In the genomic region with DNA sequence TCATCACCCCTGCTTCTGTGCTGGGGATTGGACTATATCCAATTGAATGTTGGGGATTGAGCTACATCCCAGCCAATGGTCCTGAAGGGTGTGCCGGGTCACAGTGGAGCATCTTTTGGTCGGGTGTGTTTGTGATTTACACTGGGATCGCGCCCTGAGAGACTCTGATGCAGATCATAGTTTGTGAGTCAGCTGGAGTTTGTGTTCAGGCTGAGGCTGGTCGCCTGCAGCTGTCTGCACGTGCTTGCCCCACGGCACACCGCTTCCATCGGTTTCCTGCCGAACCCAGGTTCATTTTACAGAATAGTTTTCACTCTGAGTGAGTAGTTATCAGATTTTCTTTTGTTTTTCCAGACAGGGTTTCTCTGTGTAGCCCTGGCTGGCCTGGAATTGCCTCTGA, we compare ENCODE assay signal across 15 mouse cellular contexts. TPM values are rescaled to one million over a fixed set of nuclear protein-coding genes. Genes with fewer than 3 reads are reported as not detected.
DNase-seq lines count a peak whose midpoint lies in the region; ATAC-seq and TF ChIP-seq lines count a peak whose summit lies in the region.
"Had no signal": no experiment of that assay in that cellular context is flagged by ENCODE, and none has a peak within 500 bp of the region (broad histone marks: within the 10 kb centered on the region; RNA-seq: fewer than 3 reads in every experiment).

No protein-coding gene starts in this region.

- peaks cover 27% of the 10 kb centered on the region for H3K36me3 ChIP-seq in forebrain, embryonic 13.5 days (ENCODE audit: poor library complexity, severe bottlenecking)
- peaks cover 6% of the 10 kb centered on the region; the same call in 1 of the 2 replicates for H3K36me3 ChIP-seq in forebrain, embryonic 14.5 days (ENCODE audit: control insufficient read depth, insufficient read depth, low read length)
- no peaks in the 10 kb centered on the region for H3K36me3 ChIP-seq in hindbrain, postnatal 0 days (ENCODE audit: insufficient read depth, low read length)
- H3K36me3 ChIP-seq in hindbrain, embryonic 16.5 days (ENCODE audit: control insufficient read depth, insufficient read depth, low read length), result no peaks in the 10 kb centered on the region
- H3K36me3 ChIP-seq in embryonic facial prominence, embryonic 13.5 days, result peaks cover 16% of the 10 kb centered on the region

- no peak for DNase-seq in forebrain, embryonic 14.5 days (ENCODE audit: low spot score)
- DNase-seq in hindbrain, postnatal 0 days (ENCODE audit: low spot score), result no peak
- no peak for DNase-seq in urinary bladder, adult 18-20 months (ENCODE audit: low spot score in 2 of 2)
- no peak for DNase-seq in adipocyte (ENCODE audit: low spot score)
- DNase-seq: adrenal gland, adult 8-10 months; cerebellum, postnatal 36 days; lung, postnatal 36 days had no signal

- H3K4me3 ChIP-seq in forebrain, embryonic 13.5 days, result no peak overlapping the region
- H3K4me3 ChIP-seq in forebrain, embryonic 14.5 days (ENCODE audit: low read depth, low read length), result no peak overlapping the region
- H3K4me3 ChIP-seq in hindbrain, postnatal 0 days (ENCODE audit: low read length), result no peak overlapping the region
- no peak overlapping the region for H3K4me3 ChIP-seq in hindbrain, embryonic 16.5 days (ENCODE audit: low read length)
- H3K4me3 ChIP-seq in embryonic facial prominence, embryonic 13.5 days, result no peak overlapping the region
- peak overlapping the region; percentile 9 for H3K4me3 ChIP-seq in olfactory bulb, adult 2 months (ENCODE audit: insufficient read depth, low read depth, low read length)
- H3K4me3 ChIP-seq: kidney, embryonic 15.5 days; liver, embryonic 15.5 days had no signal

- no peak overlapping the region for H3K4me2 ChIP-seq in forebrain, embryonic 13.5 days
- H3K4me2 ChIP-seq in forebrain, embryonic 14.5 days (ENCODE audit: low read length), result no peak overlapping the region
- no peak overlapping the region for H3K4me2 ChIP-seq in hindbrain, postnatal 0 days (ENCODE audit: low read depth, low read length)
- H3K4me2 ChIP-seq in hindbrain, embryonic 16.5 days (ENCODE audit: low read length), result no peak overlapping the region
- no peak overlapping the region for H3K4me2 ChIP-seq in embryonic facial prominence, embryonic 13.5 days
- H3K4me2 ChIP-seq: kidney, embryonic 15.5 days; liver, embryonic 15.5 days; midbrain, embryonic 11.5 days had no signal

- TF ChIP-seq POLR2A in olfactory bulb, adult 2 months (IDR thresholded peaks at IDR 0.05; ENCODE audit: insufficient read depth, low read depth, low read length), result no peak

- H3K9me3 ChIP-seq in forebrain, embryonic 13.5 days (replicated peaks), result no peaks in the 10 kb centered on the region
- H3K9me3 ChIP-seq in forebrain, embryonic 14.5 days (replicated peaks; ENCODE audit: control insufficient read depth, low read length), result no peaks in the 10 kb centered on the region
- H3K9me3 ChIP-seq in hindbrain, postnatal 0 days (ENCODE audit: low read length), result no peaks in the 10 kb centered on the region
- H3K9me3 ChIP-seq in hindbrain, embryonic 16.5 days (ENCODE audit: control insufficient read depth, low read length), result no peaks in the 10 kb centered on the region
- H3K9me3 ChIP-seq in embryonic facial prominence, embryonic 13.5 days, result no peaks in the 10 kb centered on the region
- H3K9me3 ChIP-seq: kidney, embryonic 15.5 days; liver, embryonic 15.5 days had no signal

- H3K27me3 ChIP-seq in forebrain, embryonic 13.5 days, result no peaks in the 10 kb centered on the region
- no peaks in the 10 kb centered on the region for H3K27me3 ChIP-seq in forebrain, embryonic 14.5 days (replicated peaks; ENCODE audit: control insufficient read depth, insufficient read depth, low read length)
- no peaks in the 10 kb centered on the region for H3K27me3 ChIP-seq in hindbrain, postnatal 0 days (ENCODE audit: insufficient read depth, low read length)
- H3K27me3 ChIP-seq in hindbrain, embryonic 16.5 days (replicated peaks; ENCODE audit: control insufficient read depth, insufficient read depth, low read length), result no peaks in the 10 kb centered on the region
- H3K27me3 ChIP-seq in embryonic facial prominence, embryonic 13.5 days, result no peaks in the 10 kb centered on the region
- H3K27me3 ChIP-seq: kidney, embryonic 15.5 days; liver, embryonic 15.5 days had no signal

- H3K27ac ChIP-seq in forebrain, embryonic 13.5 days, result peak overlapping the region; percentile 15; the same call in 1 of the 2 replicates
- H3K27ac ChIP-seq in forebrain, embryonic 14.5 days (ENCODE audit: low read depth, low read length), result no peak overlapping the region
- H3K27ac ChIP-seq in hindbrain, postnatal 0 days, result peak overlapping the region; percentile 27; the same call in 1 of the 2 replicates
- H3K27ac ChIP-seq in hindbrain, embryonic 16.5 days (ENCODE audit: low read depth, low read length), result no peak overlapping the region
- peak overlapping the region; percentile 56 for H3K27ac ChIP-seq in embryonic facial prominence, embryonic 13.5 days
- H3K27ac ChIP-seq in olfactory bulb, adult 2 months (ENCODE audit: insufficient read depth, low read depth, low read length), result peak overlapping the region; percentile 90
- H3K27ac ChIP-seq: kidney, embryonic 15.5 days; liver, embryonic 15.5 days had no signal

- 77% methylated on average over 10 of the region's 10 CpGs for WGBS in forebrain, embryonic 13.5 days
- 83% methylated on average over 10 of the region's 10 CpGs for WGBS in forebrain, embryonic 14.5 days
- WGBS in hindbrain, postnatal 0 days, result 73% methylated on average over 10 of the region's 10 CpGs
- 73% methylated on average over 10 of the region's 10 CpGs for WGBS in hindbrain, embryonic 16.5 days
- 33% methylated on average over 10 of the region's 10 CpGs for WGBS in embryonic facial prominence, embryonic 13.5 days
- 15% methylated on average over 10 of the region's 10 CpGs for WGBS in olfactory bulb, adult 2 months

- no peak overlapping the region for H3K9ac ChIP-seq in forebrain, embryonic 13.5 days
- H3K9ac ChIP-seq in forebrain, embryonic 14.5 days (ENCODE audit: low read length), result no peak overlapping the region
- H3K9ac ChIP-seq in hindbrain, postnatal 0 days (replicated peaks; ENCODE audit: low read length), result no peak overlapping the region
- no peak overlapping the region for H3K9ac ChIP-seq in hindbrain, embryonic 16.5 days (ENCODE audit: low read depth, low read length)
- no peak overlapping the region for H3K9ac ChIP-seq in embryonic facial prominence, embryonic 13.5 days
- H3K9ac ChIP-seq: kidney, embryonic 15.5 days; liver, embryonic 15.5 days had no signal

- H3K4me1 ChIP-seq in forebrain, embryonic 13.5 days, result peaks cover 73% of the 10 kb centered on the region
- peaks cover 20% of the 10 kb centered on the region for H3K4me1 ChIP-seq in forebrain, embryonic 14.5 days (ENCODE audit: control insufficient read depth, insufficient read depth, low read length)
- H3K4me1 ChIP-seq in hindbrain, postnatal 0 days (ENCODE audit: insufficient read depth, low read length), result peaks cover 29% of the 10 kb centered on the region
- H3K4me1 ChIP-seq in hindbrain, embryonic 16.5 days (ENCODE audit: control insufficient read depth, insufficient read depth, low read depth, low read length), result peaks cover 39% of the 10 kb centered on the region
- H3K4me1 ChIP-seq in embryonic facial prominence, embryonic 13.5 days, result peaks cover 91% of the 10 kb centered on the region
- peaks cover 66% of the 10 kb centered on the region for H3K4me1 ChIP-seq in olfactory bulb, adult 2 months (ENCODE audit: control insufficient read depth, insufficient read depth, low read length)

- ATAC-seq in forebrain, embryonic 13.5 days, result no peak
- no peak for ATAC-seq in forebrain, embryonic 14.5 days
- no peak for ATAC-seq in hindbrain, postnatal 0 days
- ATAC-seq in hindbrain, embryonic 16.5 days, result no peak
- no peak for ATAC-seq in embryonic facial prominence, embryonic 13.5 days (ENCODE audit: insufficient number of reproducible peaks, insufficient read depth, low FRiP score, low TSS enrichment, low read depth)
- ATAC-seq: inflammation-experienced regulatory T-cells, adult 6 months had no signal

- TF ChIP-seq CTCF in hindbrain, postnatal 0 days (IDR thresholded peaks at IDR 0.05; ENCODE audit: low read depth), result no peak
- no peak for TF ChIP-seq CTCF in olfactory bulb, adult 2 months (IDR thresholded peaks at IDR 0.05; ENCODE audit: insufficient read depth, low read depth, low read length)

RNA-seq across cellular contexts. Expression of gene Sec14l1, which starts 9.6 kb away (rescaled TPM):
- polyA plus RNA-seq in forebrain, embryonic 13.5 days (2015; fragmentation: Nextera tagmentation; extraction: Ambion mirVana), result 60.3 and 62.1 TPM in 2 replicates
- 43.6 and 56.3 TPM in 2 replicates for polyA plus RNA-seq in forebrain, embryonic 14.5 days (2014; fragmentation: Nextera tagmentation; extraction: Ambion mirVana)
- 69.1 and 74.1 TPM in 2 replicates for total RNA-seq in hindbrain, postnatal 0 days (2014; rRNA removed)
- polyA plus RNA-seq in hindbrain, postnatal 0 days (2015; fragmentation: Nextera tagmentation; extraction: Ambion mirVana), result 47.0 and 47.3 TPM in 2 replicates
- polyA plus RNA-seq in hindbrain, embryonic 16.5 days (2015; fragmentation: Nextera tagmentation; extraction: Ambion mirVana), result 53.9 and 63.4 TPM in 2 replicates
- 44.3 and 47.3 TPM in 2 replicates for polyA plus RNA-seq in embryonic facial prominence, embryonic 13.5 days (2015; fragmentation: Nextera tagmentation; extraction: Ambion mirVana)
- polyA plus RNA-seq in olfactory bulb, adult 2 months (2012; ENCODE audit: insufficient read depth, insufficient read length, low replicate concordance, missing spikeins), result not detected in 2 replicates

Comparison
In these comparisons a context has a peak if more than half of its experiments do, and no peak if none do; other contexts are left out.
1. H3K27ac ChIP-seq: peak in forebrain, embryonic 13.5 days (single experiment), hindbrain, postnatal 0 days (single experiment), embryonic facial prominence, embryonic 13.5 days (single experiment) and olfactory bulb, adult 2 months (single experiment); none in forebrain, embryonic 14.5 days (single experiment) and hindbrain, embryonic 16.5 days (single experiment).